ENCODE assay signal across 14 mouse cellular contexts in the genomic region with DNA sequence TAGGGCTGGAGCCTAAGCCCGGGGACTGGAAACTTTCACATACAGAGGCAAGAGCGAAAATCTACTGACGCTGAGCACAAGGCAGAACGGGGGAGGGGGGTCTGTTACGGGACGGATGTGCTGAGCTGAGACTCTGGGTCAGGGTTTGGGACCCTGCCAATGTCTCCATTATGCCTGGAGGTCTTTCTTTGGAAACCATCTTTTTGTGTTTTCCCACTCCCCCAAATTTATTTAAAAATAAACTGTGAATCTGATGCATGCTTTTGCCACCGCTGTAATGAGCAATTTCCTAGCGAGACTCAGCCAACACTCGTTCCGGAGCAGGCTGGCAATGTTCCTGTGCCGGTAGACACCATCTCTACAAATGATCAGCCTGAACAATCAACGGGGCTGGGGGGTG. TPM values are rescaled to one million over a fixed set of nuclear protein-coding genes. Genes with fewer than 3 reads are reported as not detected.
A peak's percentile ranks its signal among the peaks of the same experiment; 100 is the strongest.
DNase-seq lines count a peak whose midpoint lies in the region; ATAC-seq and TF ChIP-seq lines count a peak whose summit lies in the region.
"Had no signal": no experiment of that assay in that cellular context is flagged by ENCODE, and none has a peak within 500 bp of the region (broad histone marks: within the 10 kb centered on the region; RNA-seq: fewer than 3 reads in every experiment).

No protein-coding gene starts in this region.

- no peak for ATAC-seq in kidney, embryonic 14.5 days (ENCODE audit: low FRiP score, low TSS enrichment)
- ATAC-seq in forebrain, postnatal 0 days, result no peak
- no peak for ATAC-seq in CD4-positive, CD25-positive, alpha-beta regulatory T cell, adult 4 months

- no peaks in the 10 kb centered on the region for H3K27me3 ChIP-seq in kidney, embryonic 14.5 days (ENCODE audit: control insufficient read depth, insufficient read depth, low read length)
- no peaks in the 10 kb centered on the region for H3K27me3 ChIP-seq in forebrain, postnatal 0 days (ENCODE audit: insufficient read depth, low read length)
- H3K27me3 ChIP-seq: liver, embryonic 13.5 days had no signal

- H3K4me3 ChIP-seq in kidney, embryonic 14.5 days (ENCODE audit: low read length), result no peak overlapping the region
- H3K4me3 ChIP-seq in forebrain, postnatal 0 days (ENCODE audit: low read depth, low read length), result no peak overlapping the region
- H3K4me3 ChIP-seq: liver, embryonic 13.5 days had no signal

- no peaks in the 10 kb centered on the region for H3K4me1 ChIP-seq in kidney, embryonic 14.5 days (ENCODE audit: control insufficient read depth, insufficient read depth, low read length)
- peaks cover 32% of the 10 kb centered on the region for H3K4me1 ChIP-seq in forebrain, postnatal 0 days (ENCODE audit: insufficient read depth)
- H3K4me1 ChIP-seq: liver, embryonic 13.5 days had no signal

- WGBS in kidney, embryonic 14.5 days, result 82% methylated on average over 12 of the region's 12 CpGs
- 16% methylated on average over 12 of the region's 12 CpGs for WGBS in forebrain, postnatal 0 days

- H3K4me2 ChIP-seq in kidney, embryonic 14.5 days (replicated peaks; ENCODE audit: low read depth, low read length), result no peak overlapping the region
- 0 out of 2 replicates have a peak overlapping the region, but pooled peaks have one; percentile 16 for H3K4me2 ChIP-seq in forebrain, postnatal 0 days (ENCODE audit: low read depth)
- H3K4me2 ChIP-seq: liver, embryonic 13.5 days had no signal

- no peak overlapping the region for H3K9ac ChIP-seq in kidney, embryonic 14.5 days (ENCODE audit: low read depth, low read length)
- H3K9ac ChIP-seq in forebrain, postnatal 0 days, result no peak overlapping the region
- H3K9ac ChIP-seq: liver, embryonic 13.5 days had no signal

- peak; percentile 55 for DNase-seq in kidney, postnatal 10 days
- peak; percentile 33 for DNase-seq in right cerebral cortex, adult 18-20 months
- no peak for DNase-seq in right cerebral cortex, postnatal 36 days (ENCODE audit: low spot score in 2 of 2)
- DNase-seq in forebrain, postnatal 0 days, result peak; percentile 57
- no peak for DNase-seq in urinary bladder, adult 2 months (ENCODE audit: low spot score)
- DNase-seq: adrenal gland, postnatal 14 days; kidney, adult 2 months; liver, embryonic 13.5 days; thymus, postnatal 14 days had no signal

- H3K27ac ChIP-seq in kidney, embryonic 14.5 days (ENCODE audit: low read depth, low read length), result no peak overlapping the region
- peak overlapping the region; percentile 40; the same call in 1 of the 2 replicates for H3K27ac ChIP-seq in forebrain, postnatal 0 days (ENCODE audit: low read depth, low read length)
- H3K27ac ChIP-seq: liver, embryonic 13.5 days had no signal

- H3K36me3 ChIP-seq in kidney, embryonic 14.5 days (ENCODE audit: control insufficient read depth, insufficient read depth, low read length), result no peaks in the 10 kb centered on the region
- H3K36me3 ChIP-seq in forebrain, postnatal 0 days (ENCODE audit: insufficient read depth), result no peaks in the 10 kb centered on the region
- H3K36me3 ChIP-seq: liver, embryonic 13.5 days had no signal

- no peak for TF ChIP-seq CTCF in forebrain, postnatal 0 days (IDR thresholded peaks at IDR 0.05; ENCODE audit: low read depth)

- no peaks in the 10 kb centered on the region for H3K9me3 ChIP-seq in kidney, embryonic 14.5 days (ENCODE audit: control insufficient read depth, low read length)
- no peaks in the 10 kb centered on the region for H3K9me3 ChIP-seq in forebrain, postnatal 0 days (ENCODE audit: low read length)
- H3K9me3 ChIP-seq: liver, embryonic 13.5 days had no signal

RNA-seq across cellular contexts. Expression of gene Psapl1, which starts 57.0 kb away (rescaled TPM):
- polyA plus RNA-seq in kidney, embryonic 14.5 days (2014; fragmentation: Nextera tagmentation; extraction: Ambion mirVana), result 0.11 TPM in 2 replicates
- not detected in 2 replicates for total RNA-seq in forebrain, postnatal 0 days (2014; rRNA removed)
- not detected in 2 replicates for polyA plus RNA-seq in forebrain, postnatal 0 days (2015; fragmentation: Nextera tagmentation; extraction: Ambion mirVana)
- not detected for polyA plus RNA-seq in CD4-positive, CD25-positive, alpha-beta regulatory T cell, adult 4 months (2017; shearing (Covaris generic))
- 11.9 and 14.4 TPM in 2 replicates for polyA plus RNA-seq in urinary bladder, adult 2 months (2012; rRNA removed)
- total RNA-seq: adrenal gland, postnatal 14 days; heart, postnatal 25 days; left cerebral cortex, adult 18-20 months; megakaryocyte progenitor cell, adult 5-6 weeks had no signal
- polyA plus RNA-seq: kidney, adult 2 months; liver, embryonic 13.5 days had no signal

Comparison
In these comparisons a context has a peak if more than half of its experiments do, and no peak if none do; other contexts are left out.
1. DNase-seq: peak in kidney, postnatal 10 days (single experiment), right cerebral cortex, adult 18-20 months (single experiment) and forebrain, postnatal 0 days (single experiment); none in right cerebral cortex, postnatal 36 days (0 of 2) and urinary bladder, adult 2 months (single experiment).
2. RNA of gene Psapl1, which starts 57.0 kb away (polyA plus RNA-seq): 11.9 to 14.4 TPM in urinary bladder, adult 2 months; 0.11 TPM in kidney, embryonic 14.5 days, not detected in CD4-positive, CD25-positive, alpha-beta regulatory T cell, adult 4 months and not detected in forebrain, postnatal 0 days; every median in the first group is over 10 times any median in the second.